Mouse (Mus musculus): ENCODE results near the gene Frg2f1. TPM values are rescaled to one million over a fixed set of nuclear protein-coding genes. Genes with fewer than 3 reads are reported as not detected.
"Not testable (repeated sequence)": the region's sequence is repeated elsewhere in the genome, so short reads cannot be mapped to it uniquely, and the experiment has no call there.

The Frg2f1 gene
- polyA plus RNA-seq, 1 experiment = 1.7 TPM

DNA sequence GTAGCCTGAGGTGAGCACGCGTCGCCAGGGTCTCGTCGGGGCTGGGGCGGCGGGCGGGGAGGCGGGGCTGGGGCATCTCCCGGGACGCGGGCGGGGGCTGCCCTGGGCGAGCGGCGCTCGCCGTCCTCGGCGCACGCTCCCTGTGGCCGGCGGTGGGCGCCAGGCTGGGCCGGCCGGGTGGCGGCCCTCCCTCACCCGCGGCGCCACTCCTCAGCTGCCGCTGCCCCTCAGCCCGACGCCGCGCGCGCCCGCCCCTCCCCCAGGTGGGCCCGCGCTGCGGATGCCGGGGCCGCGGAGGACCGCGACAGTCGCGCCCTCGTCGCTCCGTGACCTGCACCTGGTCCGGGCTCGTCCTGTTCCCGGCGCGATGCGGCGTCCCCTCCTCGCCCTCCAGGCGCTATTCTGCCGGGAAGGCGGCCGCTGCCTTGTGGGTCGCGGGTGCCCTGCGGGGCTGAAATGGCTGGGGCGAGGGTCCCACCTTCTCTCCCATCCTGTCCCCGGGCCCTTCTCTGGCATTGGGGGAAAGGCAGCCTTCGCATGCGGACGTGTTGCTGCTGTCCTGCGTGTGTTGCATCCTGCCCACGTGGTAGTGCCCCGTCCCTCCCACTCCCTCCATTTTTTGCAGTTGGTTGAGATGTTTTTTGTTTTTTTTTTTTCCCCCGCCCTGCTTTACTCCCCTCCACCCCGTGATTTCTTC, 655 bp upstream of the Frg2f1 start:
- TF ChIP-seq CTCF (IDR thresholded peaks at IDR 0.05; ENCODE audit: low read depth, low read length) = no peak
- TF ChIP-seq POLR2A (IDR thresholded peaks at IDR 0.05; ENCODE audit: borderline replicate concordance, low read depth, low read length) = no peak
- H3K4me1 ChIP-seq (ENCODE audit: control insufficient read depth, insufficient read depth, low read length) = peaks cover 24% of the 10 kb centered on the region
- peak overlapping the region; percentile 98 for H3K4me3 ChIP-seq (ENCODE audit: insufficient read depth, low read length)
- peak overlapping the region; percentile 78 for H3K27ac ChIP-seq (ENCODE audit: insufficient read depth, low read depth, low read length)

DNA sequence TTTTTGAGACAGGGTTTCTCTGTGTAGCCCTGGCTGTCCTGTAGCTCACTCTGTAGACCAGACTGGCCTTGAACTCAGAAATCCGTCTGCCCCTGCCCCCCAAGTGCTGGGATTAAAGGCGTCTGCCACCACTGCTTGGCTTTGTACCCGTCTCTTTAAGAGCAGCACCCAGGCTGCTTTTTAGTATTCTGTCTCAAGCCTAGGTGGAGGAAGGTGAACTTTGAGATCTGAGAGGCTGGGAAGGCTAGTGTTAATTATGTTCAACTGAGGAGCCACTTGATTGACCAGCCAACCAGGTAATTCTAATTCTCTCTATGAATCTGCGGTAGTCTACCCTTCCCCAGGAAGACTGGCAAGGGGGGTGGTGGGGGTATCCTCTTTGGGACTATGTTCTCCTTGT, 1.9 kb downstream of the Frg2f1 start:
- H3K27ac ChIP-seq (ENCODE audit: insufficient read depth, low read depth, low read length) = no peak overlapping the region
- H3K4me1 ChIP-seq (ENCODE audit: control insufficient read depth, insufficient read depth, low read length) = peaks cover 19% of the 10 kb centered on the region
- no peak overlapping the region for H3K4me3 ChIP-seq (ENCODE audit: insufficient read depth, low read length)
- no peak for TF ChIP-seq CTCF (IDR thresholded peaks at IDR 0.05; ENCODE audit: low read depth, low read length)
- TF ChIP-seq POLR2A (IDR thresholded peaks at IDR 0.05; ENCODE audit: borderline replicate concordance, low read depth, low read length) = no peak

DNA sequence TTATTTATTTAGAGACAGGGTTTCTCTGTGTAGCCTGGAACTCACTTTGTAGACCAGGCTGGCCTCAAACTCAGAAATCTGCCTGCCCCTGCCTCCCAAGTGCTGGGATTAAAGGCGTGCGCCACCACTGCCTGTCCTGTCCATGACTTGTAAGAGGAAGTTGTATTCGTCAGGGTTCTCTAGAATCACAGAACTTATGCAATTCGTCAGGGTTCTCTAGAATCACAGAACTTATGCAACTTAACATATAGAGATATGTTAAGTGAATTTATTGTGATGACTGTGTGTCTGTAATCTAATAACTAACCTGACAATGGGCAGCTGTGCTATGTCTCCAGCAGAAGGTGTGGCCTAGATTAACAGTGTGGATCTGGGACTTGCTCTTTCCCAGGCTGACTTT, 2.7 kb downstream of the Frg2f1 start, which contains the start of gene Foxj3:
Foxj3 (plus strand) TSS at position 390 of the 400 bp plus-strand sequence.
- not testable (repeated sequence) for H3K27ac ChIP-seq (ENCODE audit: insufficient read depth, low read depth, low read length); H3K4me3 ChIP-seq (ENCODE audit: insufficient read depth, low read length)
- H3K4me1 ChIP-seq (ENCODE audit: control insufficient read depth, insufficient read depth, low read length) = peaks cover 16% of the 10 kb centered on the region

DNA sequence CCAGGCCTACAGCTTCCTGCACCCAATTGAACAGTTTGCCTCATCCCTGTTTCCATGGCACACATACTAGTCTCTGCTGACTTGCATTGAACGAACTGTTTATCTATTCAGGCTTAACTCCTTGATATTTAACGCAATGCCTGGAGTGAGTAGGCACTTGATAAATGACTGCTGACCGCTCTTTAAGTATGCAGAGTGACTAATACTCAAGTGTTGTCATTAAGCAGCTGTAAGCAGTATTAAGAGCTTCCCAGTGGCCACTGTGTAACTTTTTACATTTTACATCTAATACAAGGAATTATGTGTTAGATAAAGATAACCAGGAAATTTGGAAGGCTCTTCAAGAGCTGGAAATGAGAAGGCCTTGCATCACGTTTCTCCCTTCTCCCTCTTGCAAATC, 4.2 kb downstream of the Frg2f1 start:
- no peak overlapping the region for H3K4me3 ChIP-seq (ENCODE audit: insufficient read depth, low read length)
- TF ChIP-seq CTCF (IDR thresholded peaks at IDR 0.05; ENCODE audit: low read depth, low read length) (no peak), POLR2A (IDR thresholded peaks at IDR 0.05; ENCODE audit: borderline replicate concordance, low read depth, low read length) (no peak)
- H3K4me1 ChIP-seq (ENCODE audit: control insufficient read depth, insufficient read depth, low read length) = peaks cover 12% of the 10 kb centered on the region
- no peak overlapping the region for H3K27ac ChIP-seq (ENCODE audit: insufficient read depth, low read depth, low read length)

DNA sequence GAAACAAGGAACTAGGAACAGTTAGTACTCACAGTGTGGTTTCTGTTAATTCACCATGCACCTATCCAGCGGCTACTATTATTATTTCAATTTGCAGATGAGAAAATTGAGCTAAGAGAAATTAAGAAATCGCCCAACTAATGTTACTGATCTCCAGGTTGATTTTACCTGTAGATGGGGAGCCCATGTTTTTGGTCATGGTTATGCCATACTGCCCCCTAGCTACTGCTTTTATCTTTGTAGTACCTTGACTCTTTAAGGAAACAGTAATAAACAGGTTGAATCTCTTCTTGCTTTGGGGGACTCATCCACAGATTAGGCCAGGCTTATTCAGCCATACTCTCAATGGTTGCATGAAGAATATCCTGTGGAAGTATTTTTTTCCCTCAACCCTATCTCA, 7.5 kb downstream of the Frg2f1 start:
- Histone ChIP-seq H3K4me1 (ENCODE audit: control insufficient read depth, insufficient read depth, low read length) (peaks cover 1% of the 10 kb centered on the region), H3K4me3 (ENCODE audit: insufficient read depth, low read length) (no peak overlapping the region), H3K27ac (ENCODE audit: insufficient read depth, low read depth, low read length) (no peak overlapping the region)
- TF ChIP-seq CTCF (IDR thresholded peaks at IDR 0.05; ENCODE audit: low read depth, low read length) (no peak), POLR2A (IDR thresholded peaks at IDR 0.05; ENCODE audit: borderline replicate concordance, low read depth, low read length) (no peak)

DNA sequence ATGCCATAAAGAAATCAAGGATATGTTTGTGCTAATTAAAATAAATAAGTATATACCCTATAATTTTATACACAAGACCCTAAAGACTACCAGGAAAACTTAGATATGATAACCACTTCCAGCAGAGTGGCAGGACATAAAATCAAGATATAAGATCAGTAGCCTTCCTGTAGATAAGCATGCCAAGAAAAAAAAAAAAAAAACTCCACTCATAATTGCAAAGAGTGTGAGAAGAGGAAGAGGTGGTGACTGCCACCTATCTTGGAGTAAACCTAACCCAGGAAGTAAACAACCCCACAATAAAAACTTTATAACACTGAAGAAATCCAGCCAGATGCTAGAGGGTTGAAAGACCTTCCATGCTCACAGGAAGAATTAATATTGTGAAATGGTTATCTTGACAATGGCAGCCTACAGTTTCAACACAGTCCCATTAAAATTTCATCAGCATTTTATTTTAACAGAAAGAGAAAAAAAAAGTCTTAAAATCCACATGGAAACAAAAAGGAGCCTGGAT, 12.9 kb downstream of the Frg2f1 start:
- TF ChIP-seq CTCF (IDR thresholded peaks at IDR 0.05; ENCODE audit: low read depth, low read length) (no peak), POLR2A (IDR thresholded peaks at IDR 0.05; ENCODE audit: borderline replicate concordance, low read depth, low read length) (no peak)
- Histone ChIP-seq H3K4me3 (ENCODE audit: insufficient read depth, low read length) (no peak overlapping the region), H3K27ac (ENCODE audit: insufficient read depth, low read depth, low read length) (no peak overlapping the region), H3K4me1 (ENCODE audit: control insufficient read depth, insufficient read depth, low read length) (no peaks in the 10 kb centered on the region)

DNA sequence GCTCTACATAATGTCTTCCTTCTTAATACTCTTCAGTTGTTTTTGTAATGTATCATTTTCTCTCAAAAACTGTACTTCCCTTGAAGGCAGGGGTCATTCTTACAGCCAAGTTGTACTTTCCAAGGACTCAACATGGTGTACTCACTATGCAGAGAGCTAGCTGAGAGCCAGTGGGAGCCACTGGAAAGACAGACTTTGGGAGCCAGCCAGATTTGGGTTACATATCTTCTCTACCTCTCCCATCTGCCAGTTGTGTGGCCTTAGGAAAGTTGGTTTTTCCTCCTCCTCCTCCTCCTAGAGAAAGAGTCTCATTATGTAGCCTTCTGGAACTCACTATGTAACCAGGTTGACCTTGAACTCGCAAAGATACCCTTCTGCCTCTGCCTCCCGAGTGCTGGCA, 14.9 kb downstream of the Frg2f1 start:
- TF ChIP-seq CTCF (IDR thresholded peaks at IDR 0.05; ENCODE audit: low read depth, low read length) (no peak), POLR2A (IDR thresholded peaks at IDR 0.05; ENCODE audit: borderline replicate concordance, low read depth, low read length) (no peak)
- Histone ChIP-seq H3K27ac (ENCODE audit: insufficient read depth, low read depth, low read length) (no peak overlapping the region), H3K4me3 (ENCODE audit: insufficient read depth, low read length) (no peak overlapping the region), H3K4me1 (ENCODE audit: control insufficient read depth, insufficient read depth, low read length) (no peaks in the 10 kb centered on the region)

DNA sequence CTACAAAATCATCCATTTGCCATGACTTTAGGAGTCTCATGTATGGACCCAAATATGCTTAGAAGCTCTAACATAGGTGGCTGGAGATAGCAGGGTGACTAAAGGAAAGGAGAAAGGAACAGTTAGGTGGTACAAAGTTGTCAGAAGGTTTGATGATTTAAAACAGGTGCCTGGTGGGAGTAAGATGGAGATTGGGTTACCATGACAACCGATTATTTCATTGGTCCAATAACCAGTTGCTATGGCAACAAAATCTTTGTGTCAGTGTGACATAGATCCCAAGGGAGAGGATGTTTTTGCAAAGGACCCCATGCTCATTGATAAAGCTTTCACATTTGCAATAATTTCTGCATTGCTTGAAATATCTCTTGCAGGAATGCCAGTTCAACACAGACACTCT, 15.3 kb downstream of the Frg2f1 start:
- no peaks in the 10 kb centered on the region for H3K4me1 ChIP-seq (ENCODE audit: control insufficient read depth, insufficient read depth, low read length)
- TF ChIP-seq POLR2A (IDR thresholded peaks at IDR 0.05; ENCODE audit: borderline replicate concordance, low read depth, low read length) (no peak), CTCF (IDR thresholded peaks at IDR 0.05; ENCODE audit: low read depth, low read length) (no peak)
- H3K4me3 ChIP-seq (ENCODE audit: insufficient read depth, low read length) = no peak overlapping the region
- no peak overlapping the region for H3K27ac ChIP-seq (ENCODE audit: insufficient read depth, low read depth, low read length)

DNA sequence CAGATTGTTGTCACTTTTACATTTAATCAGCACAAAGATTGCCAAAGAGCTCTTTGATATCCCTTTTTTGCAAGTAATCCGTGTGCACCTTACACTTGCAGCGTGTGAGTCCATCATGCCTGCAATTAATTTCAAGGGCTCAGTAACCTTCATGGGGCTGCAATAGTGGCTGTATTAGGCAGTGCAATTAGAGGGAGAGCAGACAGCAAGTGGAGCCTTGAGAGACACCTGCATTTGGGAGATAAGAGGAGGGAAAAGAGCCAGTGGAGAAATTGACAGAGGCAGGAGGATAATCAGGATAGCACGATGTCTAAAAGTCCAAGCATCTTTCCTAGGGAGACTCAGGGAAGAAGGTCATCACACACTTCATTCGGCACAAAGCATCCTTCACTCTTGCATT, 15.8 kb downstream of the Frg2f1 start:
- H3K4me3 ChIP-seq (ENCODE audit: insufficient read depth, low read length) = no peak overlapping the region
- no peak overlapping the region for H3K27ac ChIP-seq (ENCODE audit: insufficient read depth, low read depth, low read length)
- TF ChIP-seq CTCF (IDR thresholded peaks at IDR 0.05; ENCODE audit: low read depth, low read length) (no peak), POLR2A (IDR thresholded peaks at IDR 0.05; ENCODE audit: borderline replicate concordance, low read depth, low read length) (no peak)
- H3K4me1 ChIP-seq (ENCODE audit: control insufficient read depth, insufficient read depth, low read length) = no peaks in the 10 kb centered on the region

DNA sequence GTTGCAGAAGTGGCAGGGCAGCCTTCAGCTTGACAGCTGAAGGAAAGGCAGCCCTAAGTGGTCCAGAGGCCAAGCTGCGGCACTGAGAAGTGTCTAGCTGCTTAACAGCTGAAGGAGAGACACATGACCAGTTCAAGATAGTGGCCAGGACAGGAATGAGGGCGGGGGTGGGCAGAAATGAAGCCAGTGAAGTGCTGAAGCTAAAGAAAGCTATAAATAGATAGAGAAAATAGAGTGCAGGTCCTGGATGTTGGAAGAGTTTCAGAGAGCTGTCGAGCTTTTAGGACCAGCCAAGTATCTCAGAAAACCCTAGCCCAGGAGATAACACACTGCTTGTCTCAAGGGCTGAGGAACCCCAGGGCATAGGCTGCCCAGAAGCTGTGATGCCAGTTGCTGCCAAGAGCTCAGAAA, 26.6 kb downstream of the Frg2f1 start:
- TF ChIP-seq POLR2A (IDR thresholded peaks at IDR 0.05; ENCODE audit: borderline replicate concordance, low read depth, low read length) (no peak), CTCF (IDR thresholded peaks at IDR 0.05; ENCODE audit: low read depth, low read length) (no peak)
- Histone ChIP-seq H3K4me3 (ENCODE audit: insufficient read depth, low read length) (no peak overlapping the region), H3K4me1 (ENCODE audit: control insufficient read depth, insufficient read depth, low read length) (no peaks in the 10 kb centered on the region), H3K27ac (ENCODE audit: insufficient read depth, low read depth, low read length) (no peak overlapping the region)
